Comparison of ENCODE assay signal across 8 mouse cellular contexts in genomic region chrX:13070573-13071240, GRCm38 (mm10). TPM values are rescaled to one million over a fixed set of nuclear protein-coding genes. Genes with fewer than 3 reads are reported as not detected.
DNase-seq lines count a peak whose midpoint lies in the region; ATAC-seq lines count a peak whose summit lies in the region.

No protein-coding gene starts in this region.

- no peaks in the 10 kb centered on the region for H3K36me3 ChIP-seq in hindbrain, embryonic 13.5 days

- peak overlapping the region; percentile 72 for H3K4me3 ChIP-seq in hindbrain, embryonic 13.5 days

- H3K27me3 ChIP-seq in hindbrain, embryonic 13.5 days: peaks cover 16% of the 10 kb centered on the region; the same call in 1 of the 2 replicates

- peak; percentile 94 for DNase-seq in NIH3T3 (ENCODE audit: low read depth)
- DNase-seq in cerebellum, postnatal 14 days: peak; percentile 96 to 97
- DNase-seq in frontal cortex, postnatal 14 days (ENCODE audit: low spot score in 2 of 2): peak; percentile 87 to 94
- DNase-seq in left cerebral cortex, adult 11 months (ENCODE audit: low spot score): peak; percentile 89
- DNase-seq in lung, postnatal 36 days: peak; percentile 95
- peak; percentile 97 for DNase-seq in retina, postnatal 1 day
- peak; percentile 68 for DNase-seq in urinary bladder, adult 2 months (ENCODE audit: low spot score)

- no peaks in the 10 kb centered on the region for H3K9me3 ChIP-seq in hindbrain, embryonic 13.5 days

- peak overlapping the region; percentile 56 for H3K9ac ChIP-seq in hindbrain, embryonic 13.5 days

- peaks cover 7% of the 10 kb centered on the region for H3K4me1 ChIP-seq in hindbrain, embryonic 13.5 days (replicated peaks)

- H3K4me2 ChIP-seq in hindbrain, embryonic 13.5 days: peak overlapping the region; percentile 46

- 23% methylated on average over 33 of the region's 35 CpGs for WGBS in hindbrain, embryonic 13.5 days

- peak overlapping the region; percentile 96 for H3K27ac ChIP-seq in hindbrain, embryonic 13.5 days

- peak; percentile 93 for ATAC-seq in hindbrain, embryonic 13.5 days (ENCODE audit: low FRiP score)

RNA-seq across cellular contexts. Expression of gene Usp9x, which starts 0.6 kb away (rescaled TPM):
- polyA plus RNA-seq in hindbrain, embryonic 13.5 days (2015; fragmentation: Nextera tagmentation; extraction: Ambion mirVana): 38.6 TPM in 2 replicates
- 36.4 and 41.4 TPM in 2 replicates for polyA plus RNA-seq in urinary bladder, adult 2 months (2012; rRNA removed)

Comparison
In these comparisons a context has a peak if more than half of its experiments do, and no peak if none do; other contexts are left out.
1. Peak in every context shown above with its lines: DNase-seq, ATAC-seq, H3K4me3 ChIP-seq and H3K27ac ChIP-seq.